29 mouse cellular contexts compared by ENCODE assay signal in the genomic region with DNA sequence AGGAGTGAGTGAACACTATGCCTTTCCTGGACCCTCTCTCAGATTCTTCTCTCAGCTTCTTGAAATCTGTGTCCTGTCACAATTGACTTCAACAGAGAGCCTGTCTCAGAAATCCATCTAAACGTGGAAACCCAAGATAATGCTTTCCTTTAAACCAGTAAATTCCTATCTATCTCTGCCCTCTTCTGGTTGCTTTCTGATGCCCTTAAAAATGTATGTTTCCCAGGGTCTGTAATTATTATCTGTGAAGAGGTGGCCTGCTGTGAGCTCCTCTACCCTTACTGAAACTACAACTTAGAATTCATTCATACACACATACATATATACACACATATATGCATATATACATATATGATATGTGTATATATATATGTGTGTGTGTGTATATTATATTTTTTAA.
DNase-seq lines count a peak whose midpoint lies in the region; ATAC-seq and TF ChIP-seq lines count a peak whose summit lies in the region.
"Had no signal": no experiment of that assay in that cellular context is flagged by ENCODE, and none has a peak within 500 bp of the region (broad histone marks: within the 10 kb centered on the region; RNA-seq: fewer than 3 reads in every experiment).

No protein-coding gene starts in this region.

- TF ChIP-seq POLR2A in CH12.LX (IDR thresholded peaks at IDR 0.05; ENCODE audit: low read depth, low read length): no peak

- no peaks in the 10 kb centered on the region for H3K4me1 ChIP-seq in CH12.LX (ENCODE audit: control insufficient read depth in 1 of 2, insufficient read depth in 2 of 2)
- H3K4me1 ChIP-seq in intestine, embryonic 16.5 days (ENCODE audit: control insufficient read depth, insufficient read depth, low read length): peaks cover 3% of the 10 kb centered on the region; the same call in 1 of the 2 replicates
- H3K4me1 ChIP-seq in forebrain, embryonic 15.5 days: no peaks in the 10 kb centered on the region
- H3K4me1 ChIP-seq: forebrain, embryonic 13.5 days; lung, embryonic 15.5 days had no signal

- dilution Hi-C loops in CH12.LX (cut with MboI; ENCODE audit: extremely low pct_ligation_motif_present, extremely low pct_unique_long_range_greater_than_20kb, low sequenced_read_pairs): no loop called here

- no peak for DNase-seq in layer of hippocampus, adult 2 months (ENCODE audit: low spot score in 2 of 2)
- DNase-seq in layer of hippocampus, adult 9-11 months: no peak
- DNase-seq in CH12.LX (ENCODE audit: extremely low read depth) (no peak), MN1 (ENCODE audit: low spot score) (peak; percentile 7)
- no peak for DNase-seq in testis, postnatal 10 days (ENCODE audit: low spot score)
- DNase-seq: adrenal gland, postnatal 25 days; cerebellum, adult 2 months; cerebellum, postnatal 14 days; gastrocnemius, postnatal 36 days; heart, postnatal 14 days; kidney, adult 11 months; kidney, postnatal 36 days; layer of hippocampus, postnatal 36 days; lung, postnatal 4 days; thymus, postnatal 14 days had no signal

- no peak overlapping the region for H3K9ac ChIP-seq in CH12.LX (ENCODE audit: insufficient read depth, low read depth)
- no peak overlapping the region for H3K9ac ChIP-seq in intestine, embryonic 16.5 days (ENCODE audit: low read depth, low read length)
- no peak overlapping the region for H3K9ac ChIP-seq in forebrain, embryonic 15.5 days (replicated peaks)
- H3K9ac ChIP-seq: forebrain, embryonic 13.5 days; kidney, embryonic 15.5 days; limb, embryonic 12.5 days; lung, embryonic 15.5 days; neural tube, embryonic 12.5 days had no signal

- H3K79me2 ChIP-seq in CH12.LX (replicated peaks; ENCODE audit: control insufficient read depth, extremely low read depth, insufficient read depth, poor library complexity, severe bottlenecking): no peaks in the 10 kb centered on the region

- peak; percentile 11 for TF ChIP-seq RAD21 in CH12.LX (IDR thresholded peaks at IDR 0.05; ENCODE audit: low read depth, low read length)

- H3K27me3 ChIP-seq in CH12.LX (replicated peaks): peaks cover 50% of the 10 kb centered on the region
- no peaks in the 10 kb centered on the region for H3K27me3 ChIP-seq in intestine, embryonic 16.5 days (replicated peaks; ENCODE audit: control insufficient read depth, insufficient read depth, low read length)
- H3K27me3 ChIP-seq in forebrain, embryonic 15.5 days: no peaks in the 10 kb centered on the region
- H3K27me3 ChIP-seq: forebrain, embryonic 13.5 days; lung, embryonic 15.5 days; neural tube, embryonic 12.5 days had no signal

- H3K4me2 ChIP-seq in CH12.LX (ENCODE audit: insufficient read depth, low read depth, poor library complexity, severe bottlenecking): no peak overlapping the region
- H3K4me2 ChIP-seq in intestine, embryonic 16.5 days (ENCODE audit: low read depth, low read length): no peak overlapping the region
- H3K4me2 ChIP-seq in forebrain, embryonic 15.5 days (replicated peaks): no peak overlapping the region
- H3K4me2 ChIP-seq: forebrain, embryonic 13.5 days; kidney, embryonic 15.5 days; limb, embryonic 12.5 days; lung, embryonic 15.5 days; neural tube, embryonic 12.5 days had no signal

- no peak for TF ChIP-seq EP300 in CH12.LX (IDR thresholded peaks at IDR 0.05; ENCODE audit: low read length)

- 24% methylated on average over 1 of the region's 1 CpGs for WGBS in intestine, embryonic 16.5 days
- WGBS in forebrain, embryonic 15.5 days: 46% methylated on average over 1 of the region's 1 CpGs

- no peak overlapping the region for H3K4me3 ChIP-seq in layer of hippocampus, adult 2 months
- H3K4me3 ChIP-seq in CH12.LX (replicated peaks in 1 of 3; ENCODE audit: low read depth in 2 of 3, low read length in 2 of 3, poor library complexity in 1 of 3): no peak overlapping the region
- no peak overlapping the region for H3K4me3 ChIP-seq in intestine, embryonic 16.5 days (ENCODE audit: low read length)
- no peak overlapping the region for H3K4me3 ChIP-seq in forebrain, embryonic 15.5 days
- H3K4me3 ChIP-seq: forebrain, embryonic 13.5 days; hindbrain, embryonic 10.5 days; kidney, embryonic 15.5 days; limb, embryonic 12.5 days; lung, embryonic 15.5 days; megakaryocyte, embryonic 14.5 days; myocyte; neural tube, embryonic 12.5 days had no signal

- no peak overlapping the region for H3K27ac ChIP-seq in layer of hippocampus, adult 2 months
- H3K27ac ChIP-seq in CH12.LX (ENCODE audit: insufficient read depth, low read depth): no peak overlapping the region
- H3K27ac ChIP-seq in intestine, embryonic 16.5 days (ENCODE audit: low read length): peak overlapping the region; percentile 31; the same call in 1 of the 2 replicates
- no peak overlapping the region for H3K27ac ChIP-seq in forebrain, embryonic 15.5 days (replicated peaks)
- H3K27ac ChIP-seq: forebrain, embryonic 13.5 days; hindbrain, embryonic 10.5 days; kidney, embryonic 15.5 days; limb, embryonic 12.5 days; lung, embryonic 15.5 days; neural tube, embryonic 12.5 days had no signal

- in situ Hi-C loops in CH12.LX (cut with MboI; ENCODE audit: low pct_ligation_motif_present, low pct_unique_long_range_greater_than_20kb, low sequenced_read_pairs): no loop called here

- H3K9me3 ChIP-seq in CH12.LX (replicated peaks; ENCODE audit: low read length): no peaks in the 10 kb centered on the region
- H3K9me3 ChIP-seq in intestine, embryonic 16.5 days (ENCODE audit: control insufficient read depth, low read length): no peaks in the 10 kb centered on the region
- no peaks in the 10 kb centered on the region for H3K9me3 ChIP-seq in forebrain, embryonic 15.5 days
- H3K9me3 ChIP-seq: forebrain, embryonic 13.5 days; G1E; hindbrain, embryonic 10.5 days; kidney, embryonic 15.5 days; limb, embryonic 12.5 days; lung, embryonic 15.5 days; megakaryocyte, embryonic 14.5 days; neural tube, embryonic 12.5 days had no signal

- H3K36me3 ChIP-seq in CH12.LX (replicated peaks in 1 of 2; ENCODE audit: control insufficient read depth in 1 of 2, insufficient read depth in 1 of 2, low read length in 1 of 2): no peaks in the 10 kb centered on the region
- no peaks in the 10 kb centered on the region for H3K36me3 ChIP-seq in intestine, embryonic 16.5 days (ENCODE audit: control insufficient read depth, insufficient read depth, low read length)
- H3K36me3 ChIP-seq in forebrain, embryonic 15.5 days: no peaks in the 10 kb centered on the region
- H3K36me3 ChIP-seq: G1E; hindbrain, embryonic 10.5 days; kidney, embryonic 15.5 days; limb, embryonic 12.5 days; lung, embryonic 15.5 days; neural tube, embryonic 12.5 days had no signal

- peak; percentile 69 for TF ChIP-seq CTCF in layer of hippocampus, adult 2 months (conservative IDR thresholded peaks at IDR 0.05)
- TF ChIP-seq CTCF in CH12.LX (conservative IDR thresholded peaks at IDR 0.05 in 1 of 2, IDR thresholded peaks at IDR 0.05 in 1 of 2; ENCODE audit: low read depth in 2 of 2, low read length in 2 of 2): peak in 1 of 2 experiments; percentile 7; a peak in 1 of 4 replicates

- no peak for ATAC-seq in intestine, embryonic 16.5 days
- ATAC-seq in granulocyte monocyte progenitor cell, adult 5-6 weeks (replicated peaks; ENCODE audit: poor library complexity, severe bottlenecking): no peak
- no peak for ATAC-seq in forebrain, embryonic 15.5 days (replicated peaks)
- ATAC-seq: forebrain, embryonic 13.5 days; hindbrain, embryonic 16.5 days; midbrain, embryonic 16.5 days had no signal

TF ChIP-seq in CH12.LX, 34 proteins besides CTCF, POLR2A, EP300 and RAD21:
- no peak for TF ChIP-seq CHD1 (IDR thresholded peaks at IDR 0.05; ENCODE audit: low read depth, low read length)
- no peak for TF ChIP-seq MXI1 (IDR thresholded peaks at IDR 0.05; ENCODE audit: low read depth, low read length)
- no peak for TF ChIP-seq NELFE (IDR thresholded peaks at IDR 0.05; ENCODE audit: low read depth, low read length)
- TF ChIP-seq ZC3H11A (IDR thresholded peaks at IDR 0.05; ENCODE audit: low read depth, low read length): no peak
- no peak for TF ChIP-seq ETS1 (conservative IDR thresholded peaks at IDR 0.05; ENCODE audit: low read depth, low read length)
- no peak for TF ChIP-seq TBP (conservative IDR thresholded peaks at IDR 0.05; ENCODE audit: low read depth, low read length)
- no peak for TF ChIP-seq E2F4 (IDR thresholded peaks at IDR 0.05; ENCODE audit: insufficient replicate concordance, low read depth, low read length)
- no peak for TF ChIP-seq ELF1 (IDR thresholded peaks at IDR 0.05; ENCODE audit: low read depth, low read length)
- no peak for TF ChIP-seq NRF1 (IDR thresholded peaks at IDR 0.05; ENCODE audit: low read depth, low read length)
- no peak for TF ChIP-seq HCFC1 (IDR thresholded peaks at IDR 0.05; ENCODE audit: low read depth, low read length)
- no peak for TF ChIP-seq RCOR1 (conservative IDR thresholded peaks at IDR 0.05; ENCODE audit: low read depth, low read length)
- TF ChIP-seq UBTF (IDR thresholded peaks at IDR 0.05; ENCODE audit: low read depth, low read length): no peak
- no peak for TF ChIP-seq JUND (conservative IDR thresholded peaks at IDR 0.05; ENCODE audit: low read depth, low read length)
- no peak for TF ChIP-seq MAX (IDR thresholded peaks at IDR 0.05; ENCODE audit: low read length)
- TF ChIP-seq USF2 (conservative IDR thresholded peaks at IDR 0.05; ENCODE audit: low read depth, low read length): no peak
- no peak for TF ChIP-seq MAZ (IDR thresholded peaks at IDR 0.05; ENCODE audit: low read depth, low read length)
- no peak for TF ChIP-seq JUN (IDR thresholded peaks at IDR 0.05; ENCODE audit: insufficient read depth, low read depth, low read length)
- no peak for TF ChIP-seq ZMIZ1 (IDR thresholded peaks at IDR 0.05; ENCODE audit: low read depth, low read length)
TF ChIP-seq in CH12.LX: peak in this region for 0.
